Mouse (Mus musculus): ENCODE results near the gene Chid1. TPM values are rescaled to one million over a fixed set of nuclear protein-coding genes. Genes with fewer than 3 reads are reported as not detected.

Gene Chid1
- total and polyA plus RNA-seq, 2 experiments: 24.2 to 45.1 TPM

DNA sequence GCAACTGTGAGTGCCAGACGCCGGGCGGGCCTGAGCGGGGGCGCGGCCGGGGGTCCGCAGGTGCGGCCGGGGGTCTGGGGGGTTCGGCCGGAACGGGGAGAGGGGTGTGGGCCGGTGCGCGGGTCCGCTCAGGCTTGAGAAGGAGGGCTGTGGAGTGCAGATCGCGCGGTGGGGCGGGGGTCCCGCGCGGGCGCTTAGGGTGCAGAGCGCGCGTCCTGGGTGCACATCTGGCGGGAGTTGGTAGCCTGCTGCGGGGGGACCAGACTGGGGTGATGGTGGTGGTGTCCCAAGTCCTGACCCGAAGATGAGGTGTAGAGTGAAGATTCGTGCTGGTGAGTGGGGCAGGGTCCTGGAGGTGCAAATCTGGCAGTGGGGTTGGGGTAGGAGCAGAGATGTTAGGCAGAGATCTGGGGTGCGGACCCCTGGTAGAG lies 22.8 kb upstream of the Chid1 start:
- H3K9ac ChIP-seq (ENCODE audit: low read depth, low read length): peak overlapping the region; percentile 99
- peak overlapping the region; percentile 96 for H3K4me3 ChIP-seq (ENCODE audit: insufficient read depth, low read depth, low read length)
- no peaks in the 10 kb centered on the region for H3K27me3 ChIP-seq (ENCODE audit: control insufficient read depth, insufficient read depth, low read length)
- peaks cover 33% of the 10 kb centered on the region for H3K4me1 ChIP-seq (ENCODE audit: control insufficient read depth, insufficient read depth, low read length)
- no peaks in the 10 kb centered on the region for H3K36me3 ChIP-seq (ENCODE audit: control insufficient read depth, insufficient read depth, low read length)
- WGBS: under 1% methylated on average over 33 of the region's 33 CpGs
- H3K79me2 ChIP-seq (ENCODE audit: control insufficient read depth, insufficient read depth, low read length): peaks cover 34% of the 10 kb centered on the region
- TF ChIP-seq CTCF (IDR thresholded peaks at IDR 0.05; ENCODE audit: low read depth, low read length) (no peak), POLR2A (IDR thresholded peaks at IDR 0.05; ENCODE audit: extremely low read depth, insufficient read depth, low read length) (no peak)
- H3K27ac ChIP-seq (replicated peaks; ENCODE audit: insufficient read depth, low read depth, low read length): peak overlapping the region; percentile 73
- DNase-seq (ENCODE audit: extremely low read depth, low read depth, low spot score): no peak

DNA sequence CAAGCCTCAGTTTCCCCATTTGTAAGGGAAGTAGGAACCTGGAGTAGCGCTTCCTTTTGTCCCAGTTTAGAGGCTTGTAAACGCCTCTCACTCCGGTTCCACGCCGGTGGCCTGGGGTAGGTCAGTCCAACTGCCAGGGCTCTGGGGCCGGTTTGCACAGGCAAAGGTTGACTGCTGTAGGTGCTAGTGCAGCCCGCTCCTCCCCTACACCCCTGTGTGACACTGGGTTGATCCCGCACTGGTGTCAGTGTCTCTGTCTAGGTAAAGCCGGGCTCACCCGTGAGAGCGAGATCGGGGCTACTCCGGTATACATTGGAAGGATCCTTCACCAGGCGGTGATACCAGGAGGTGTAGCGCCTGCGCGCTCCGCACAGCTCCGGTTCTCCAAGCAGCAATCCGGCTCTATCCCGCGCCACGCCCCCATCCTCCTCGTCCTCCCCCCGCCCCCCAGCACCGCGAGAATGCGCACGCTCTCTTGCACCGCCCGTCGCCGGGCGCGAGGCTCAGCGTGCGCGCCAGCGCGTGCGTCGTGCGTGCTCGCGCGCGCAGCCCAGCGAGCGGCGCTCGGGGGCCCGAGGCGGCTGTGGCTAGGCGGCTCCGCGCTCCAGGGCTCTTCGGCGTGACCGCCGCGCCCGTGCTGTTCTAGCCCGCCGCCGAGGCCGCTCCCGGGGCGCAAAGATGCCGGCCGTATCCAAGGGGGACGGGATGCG lies 22.2 kb upstream of the Chid1 start, which contains the start of gene Ap2a2:
Gene Ap2a2 (plus strand): TSS at position 492 of the 710 bp plus-strand sequence.
- peak within 1 kb of the TSS; percentile 96 for H3K4me3 ChIP-seq (ENCODE audit: insufficient read depth, low read depth, low read length)
- H3K27ac ChIP-seq (replicated peaks; ENCODE audit: insufficient read depth, low read depth, low read length): peak within 1 kb of the TSS; percentile 73
- TF ChIP-seq POLR2A (IDR thresholded peaks at IDR 0.05; ENCODE audit: extremely low read depth, insufficient read depth, low read length) (peak; percentile 70; the same call in 1 of the 2 replicates), CTCF (IDR thresholded peaks at IDR 0.05; ENCODE audit: low read depth, low read length) (no peak)
- under 1% methylated on average over 65 of the region's 72 CpGs for WGBS
- DNase-seq (ENCODE audit: extremely low read depth, low read depth, low spot score): peak; percentile 80
- H3K9ac ChIP-seq (ENCODE audit: low read depth, low read length): peak within 1 kb of the TSS; percentile 99
- H3K79me2 ChIP-seq (ENCODE audit: control insufficient read depth, insufficient read depth, low read length): peaks cover 28% of the 10 kb centered on the region
- H3K36me3 ChIP-seq (ENCODE audit: control insufficient read depth, insufficient read depth, low read length): no peaks in the 10 kb centered on the region
- no peaks in the 10 kb centered on the region for H3K27me3 ChIP-seq (ENCODE audit: control insufficient read depth, insufficient read depth, low read length)
- peaks cover 27% of the 10 kb centered on the region for H3K4me1 ChIP-seq (ENCODE audit: control insufficient read depth, insufficient read depth, low read length)

DNA sequence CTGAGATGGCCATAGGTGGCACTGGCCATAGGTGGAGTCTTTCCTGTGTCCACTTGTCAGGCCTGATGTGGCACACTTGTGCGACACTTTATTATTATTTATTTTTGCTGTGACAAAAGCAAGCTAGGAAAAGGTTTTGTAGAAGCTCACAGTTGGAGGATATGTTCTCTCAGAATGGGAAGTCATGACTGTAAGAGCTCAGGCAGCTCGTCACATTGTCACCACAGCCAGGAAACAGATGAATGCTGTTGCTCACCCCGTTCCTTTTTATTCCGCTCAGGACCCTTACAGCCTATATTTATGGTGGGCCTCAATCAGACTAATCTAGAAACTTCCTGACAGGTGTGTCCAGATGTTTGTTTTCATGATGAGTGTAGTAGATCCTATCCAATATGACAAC lies 20.8 kb upstream of the Chid1 start:
- no peaks in the 10 kb centered on the region for H3K36me3 ChIP-seq (ENCODE audit: control insufficient read depth, insufficient read depth, low read length)
- DNase-seq (ENCODE audit: extremely low read depth, low read depth, low spot score): no peak
- no peak overlapping the region; the same call in 1 of the 2 replicates for H3K27ac ChIP-seq (replicated peaks; ENCODE audit: insufficient read depth, low read depth, low read length)
- no peak overlapping the region for H3K4me3 ChIP-seq (ENCODE audit: insufficient read depth, low read depth, low read length)
- peaks cover 19% of the 10 kb centered on the region for H3K4me1 ChIP-seq (ENCODE audit: control insufficient read depth, insufficient read depth, low read length)
- H3K9ac ChIP-seq (ENCODE audit: low read depth, low read length): no peak overlapping the region
- TF ChIP-seq POLR2A (IDR thresholded peaks at IDR 0.05; ENCODE audit: extremely low read depth, insufficient read depth, low read length): no peak
- TF ChIP-seq CTCF (IDR thresholded peaks at IDR 0.05; ENCODE audit: low read depth, low read length): no peak
- H3K79me2 ChIP-seq (ENCODE audit: control insufficient read depth, insufficient read depth, low read length): peaks cover 19% of the 10 kb centered on the region; the same call in 1 of the 2 replicates
- 81% methylated on average over 4 of the region's 4 CpGs for WGBS
- no peaks in the 10 kb centered on the region for H3K27me3 ChIP-seq (ENCODE audit: control insufficient read depth, insufficient read depth, low read length)

DNA sequence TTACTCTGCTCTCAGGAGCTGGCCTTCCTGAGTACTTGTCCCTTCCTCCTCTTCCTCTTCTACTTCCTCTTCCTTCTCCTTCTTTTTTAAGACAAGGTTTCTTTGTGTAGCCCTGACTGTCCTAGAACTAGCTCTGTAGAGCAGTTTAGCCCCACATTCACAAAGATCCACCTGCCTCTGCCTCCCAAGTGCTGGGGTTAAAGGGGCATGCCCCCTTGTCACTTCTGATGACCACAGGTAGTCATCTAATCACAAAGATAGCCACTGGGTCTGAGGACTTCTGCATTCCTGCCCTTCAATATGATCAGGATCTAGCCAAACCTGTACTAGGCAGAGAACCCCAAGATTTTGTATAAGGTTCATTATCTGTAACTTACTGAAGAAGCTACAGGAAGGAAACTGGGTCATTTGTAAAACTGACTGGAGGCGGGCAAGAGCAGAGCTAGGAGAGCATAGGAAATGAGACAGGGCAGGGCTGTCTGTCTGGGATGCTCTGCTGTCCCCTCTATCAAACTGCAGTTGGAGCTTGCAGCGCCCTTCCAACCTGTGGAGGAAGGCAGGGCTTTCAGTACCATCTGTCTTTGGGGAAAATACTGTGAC lies 20.2 kb upstream of the Chid1 start:
- H3K79me2 ChIP-seq (ENCODE audit: control insufficient read depth, insufficient read depth, low read length): peaks cover 17% of the 10 kb centered on the region; the same call in 1 of the 2 replicates
- H3K27ac ChIP-seq (replicated peaks; ENCODE audit: insufficient read depth, low read depth, low read length): no peak overlapping the region
- TF ChIP-seq POLR2A (IDR thresholded peaks at IDR 0.05; ENCODE audit: extremely low read depth, insufficient read depth, low read length) (no peak), CTCF (IDR thresholded peaks at IDR 0.05; ENCODE audit: low read depth, low read length) (no peak)
- no peak overlapping the region for H3K9ac ChIP-seq (ENCODE audit: low read depth, low read length)
- peaks cover 16% of the 10 kb centered on the region for H3K4me1 ChIP-seq (ENCODE audit: control insufficient read depth, insufficient read depth, low read length)
- DNase-seq (ENCODE audit: extremely low read depth, low read depth, low spot score): no peak
- WGBS: 85% methylated on average over 2 of the region's 2 CpGs
- no peak overlapping the region for H3K4me3 ChIP-seq (ENCODE audit: insufficient read depth, low read depth, low read length)
- no peaks in the 10 kb centered on the region for H3K36me3 ChIP-seq (ENCODE audit: control insufficient read depth, insufficient read depth, low read length)
- no peaks in the 10 kb centered on the region for H3K27me3 ChIP-seq (ENCODE audit: control insufficient read depth, insufficient read depth, low read length)

DNA sequence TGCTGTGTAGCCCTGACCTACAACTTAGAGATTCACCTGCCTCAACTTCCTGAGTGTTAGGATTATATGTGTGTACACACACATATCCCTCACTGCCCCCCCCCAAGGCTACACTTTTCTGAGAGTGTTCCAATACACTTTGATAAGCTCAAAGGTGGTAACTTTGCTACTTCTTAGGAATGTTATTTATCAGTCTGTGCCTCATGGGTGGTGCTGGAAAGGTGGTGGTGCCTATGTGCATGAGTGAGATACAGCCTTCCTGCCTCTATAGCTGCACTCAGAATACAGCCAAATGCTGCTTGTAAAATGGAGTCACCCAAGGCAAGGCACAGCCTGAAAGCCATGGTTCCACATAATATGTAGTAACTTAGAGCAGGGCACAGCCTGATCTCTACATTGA lies 19.3 kb upstream of the Chid1 start:
- TF ChIP-seq POLR2A (IDR thresholded peaks at IDR 0.05; ENCODE audit: extremely low read depth, insufficient read depth, low read length): no peak
- no peak for TF ChIP-seq CTCF (IDR thresholded peaks at IDR 0.05; ENCODE audit: low read depth, low read length)
- DNase-seq (ENCODE audit: extremely low read depth, low read depth, low spot score): no peak
- Histone ChIP-seq H3K79me2 (ENCODE audit: control insufficient read depth, insufficient read depth, low read length) (peaks cover 9% of the 10 kb centered on the region; the same call in 1 of the 2 replicates), H3K27me3 (ENCODE audit: control insufficient read depth, insufficient read depth, low read length) (no peaks in the 10 kb centered on the region), H3K27ac (replicated peaks; ENCODE audit: insufficient read depth, low read depth, low read length) (no peak overlapping the region), H3K4me1 (ENCODE audit: control insufficient read depth, insufficient read depth, low read length) (peaks cover 7% of the 10 kb centered on the region), H3K36me3 (ENCODE audit: control insufficient read depth, insufficient read depth, low read length) (no peaks in the 10 kb centered on the region), H3K9ac (ENCODE audit: low read depth, low read length) (no peak overlapping the region), H3K4me3 (ENCODE audit: insufficient read depth, low read depth, low read length) (no peak overlapping the region)
